Mouse (Mus musculus) heart, postnatal 4 days (tissue): ENCODE measurements around the gene Fkbp2. TPM values are rescaled to one million over a fixed set of nuclear protein-coding genes. Genes with fewer than 3 reads are reported as not detected.
"Not testable (repeated sequence)": the region's sequence is repeated elsewhere in the genome, so short reads cannot be mapped to it uniquely, and the experiment has no call there.

Experiments
- DNase-seq: peaks from one replicate; pipeline ENCODE4 v3.0.0; 2021
- total RNA-seq, 2 experiments: library from RNA; stranded (reverse); gene quantifications; 2 replicates each; pipeline ENCODE4 v1.2.3; 2021

Gene Fkbp2
- total RNA-seq, 2 experiments from 2014 or later: 23.5 to 26.6 TPM

- not testable (repeated sequence) for DNase-seq
These were observed 10.9 kb upstream of the Fkbp2 start for GRCm38 (mm10) chr19:6991166-6991565.

GRCm38 (mm10) chr19:6990712-6991111 is 10.4 kb upstream of the Fkbp2 start:
- DNase-seq: no peak

- no peak for DNase-seq
These were observed 8.9 kb upstream of the Fkbp2 start for GRCm38 (mm10) chr19:6989251-6989650.

- DNase-seq: no peak
These were observed 7.6 kb upstream of the Fkbp2 start for GRCm38 (mm10) chr19:6987904-6988285.

GRCm38 (mm10) chr19:6987061-6987903 is 7.0 kb upstream of the Fkbp2 start, which contains the start of gene Vegfb:
TSS of gene Vegfb (minus strand) at chr19:6987651.
- peak; percentile 76 for DNase-seq

GRCm38 (mm10) chr19:6985951-6986708 is 5.8 kb upstream of the Fkbp2 start:
- DNase-seq: no peak

- DNase-seq: no peak
These were observed 5.0 kb upstream of the Fkbp2 start for GRCm38 (mm10) chr19:6985300-6985699.

GRCm38 (mm10) chr19:6983621-6984020 is 3.3 kb upstream of the Fkbp2 start:
- DNase-seq: no peak

GRCm38 (mm10) chr19:6981465-6981864 is 1.2 kb upstream of the Fkbp2 start:
- DNase-seq: no peak

- peak; percentile 100 for DNase-seq
These were observed 568 bp downstream of the Fkbp2 start for GRCm38 (mm10) chr19:6979486-6980380.

- peak; percentile 38 for DNase-seq
These were observed 1.3 kb downstream of the Fkbp2 start for GRCm38 (mm10) chr19:6979001-6979479.

GRCm38 (mm10) chr19:6978639-6978974 is 1.7 kb downstream of the Fkbp2 start:
- DNase-seq: no peak

GRCm38 (mm10) chr19:6977759-6978638 is 2.3 kb downstream of the Fkbp2 start:
- no peak for DNase-seq

GRCm38 (mm10) chr19:6975537-6976521 is 4.5 kb downstream of the Fkbp2 start, which contains the start of gene Plcb3:
TSS of gene Plcb3 (minus strand) at chr19:6976470.
- DNase-seq: peak; percentile 72

- peak; percentile 88 for DNase-seq
These were observed 5.8 kb downstream of the Fkbp2 start, which contains the start of gene Ppp1r14b for GRCm38 (mm10) chr19:6974211-6975205. TSS of gene Ppp1r14b (plus strand) at chr19:6974968.

GRCm38 (mm10) chr19:6973581-6974190 is 6.6 kb downstream of the Fkbp2 start:
- no peak for DNase-seq

GRCm38 (mm10) chr19:6972247-6972917 is 7.9 kb downstream of the Fkbp2 start:
- DNase-seq: no peak

- DNase-seq: no peak
These were observed 8.7 kb downstream of the Fkbp2 start for GRCm38 (mm10) chr19:6971644-6972043.
